Mouse (Mus musculus): ENCODE measurements around the gene Arl8a.

DNA sequence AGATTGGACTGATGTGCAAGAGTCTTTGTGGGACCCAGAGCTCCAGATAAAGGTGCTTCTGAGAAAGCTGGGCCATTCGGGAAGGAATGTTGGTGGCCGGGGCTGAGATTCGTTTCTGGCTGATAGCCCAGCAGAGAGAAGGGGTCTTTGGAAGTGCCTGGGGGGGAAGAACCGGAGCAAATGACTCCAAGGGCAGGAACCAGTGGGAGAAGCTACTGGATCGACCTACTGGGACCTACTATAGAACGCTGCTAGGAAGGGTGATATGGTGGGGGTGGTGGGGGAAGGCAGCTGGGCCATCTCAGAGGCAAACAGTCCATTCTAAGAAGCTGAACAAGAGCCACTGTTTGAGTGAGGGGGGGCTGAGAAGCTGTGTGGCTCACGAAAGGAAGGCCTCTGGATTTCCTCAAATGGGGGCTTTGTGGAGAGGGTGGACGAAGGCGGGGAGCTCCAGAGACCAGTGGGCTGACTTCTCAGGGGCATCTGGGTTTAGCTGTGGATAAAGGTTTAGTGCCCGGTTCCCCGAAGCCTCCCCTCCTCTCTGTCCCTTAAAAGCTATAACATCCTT is 13.0 kb downstream of the Arl8a start:
- TF ChIP-seq CTCF (conservative IDR thresholded peaks at IDR 0.05; ENCODE audit: low read length): no peak
- no peak for TF ChIP-seq NANOG (IDR thresholded peaks at IDR 0.05; ENCODE audit: borderline replicate concordance, low read length)
- no peak for TF ChIP-seq POU5F1 (IDR thresholded peaks at IDR 0.05; ENCODE audit: borderline replicate concordance, low read length)

Measured in E14TG2a.4 (cell line).